Mouse (Mus musculus) gastrocnemius, postnatal 25 days (tissue): ENCODE measurements at regions not wholly inside any gene's neighbourhood (a gene's known extent, or its start where the extent isn't known, plus 50 kb on each side); places are given as distances from the start of the nearest gene placed in this dataset.

ENCODE experiments used
- DNase-seq: peaks from one replicate; pipeline ENCODE4 v3.0.0; 2022

DNA sequence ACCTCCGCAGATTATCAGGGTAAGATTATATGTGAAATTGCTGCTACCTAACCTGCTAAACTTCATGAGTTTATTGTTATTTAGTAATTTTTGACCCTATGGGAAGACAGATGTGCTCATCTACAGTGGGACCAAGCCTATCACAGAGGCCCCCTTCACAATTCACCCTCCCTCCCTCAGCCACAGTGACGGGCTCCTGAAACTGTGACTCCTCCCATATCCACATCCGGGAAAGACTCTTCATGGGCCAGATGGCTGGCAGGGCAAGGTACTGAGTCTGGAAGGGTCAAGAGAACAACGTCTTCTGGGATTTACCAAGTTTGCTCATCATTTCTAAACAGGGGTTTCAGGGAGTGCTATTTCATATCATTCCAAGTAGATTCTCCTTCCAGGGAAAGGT, 84.1 kb upstream of the Irs2 start:
- no peak for DNase-seq

DNA sequence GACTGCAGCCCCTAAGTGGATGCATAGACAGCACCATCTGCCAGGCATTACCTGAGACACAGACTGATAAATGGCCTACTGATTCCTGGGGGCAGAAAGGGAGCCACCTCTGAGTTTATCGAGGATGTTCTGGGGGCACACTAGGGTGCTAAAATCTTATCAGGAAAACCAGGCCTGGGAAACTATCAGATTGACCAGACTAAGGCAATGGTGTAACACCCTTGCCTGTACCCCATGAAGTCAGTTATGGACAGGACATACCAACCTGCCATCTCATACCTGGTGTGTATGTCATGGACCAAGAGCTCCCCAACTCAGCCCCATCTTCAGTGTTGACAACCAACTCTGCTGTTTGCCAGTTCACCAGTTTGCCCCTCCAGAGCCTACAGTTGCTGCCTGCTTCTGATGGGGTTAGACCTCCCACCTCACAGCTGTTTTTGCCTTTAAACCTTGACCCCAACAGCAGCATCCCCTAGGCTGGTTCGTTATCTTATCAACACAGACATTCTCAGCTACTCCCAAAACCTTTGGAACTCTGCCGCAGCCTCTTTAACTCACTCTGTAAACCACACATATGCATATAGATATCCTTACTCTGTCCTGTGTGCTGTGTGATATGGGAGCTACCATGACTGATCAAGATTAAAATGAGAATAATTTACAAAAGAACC, 83.6 kb upstream of the Irs2 start:
- DNase-seq, result no peak

DNA sequence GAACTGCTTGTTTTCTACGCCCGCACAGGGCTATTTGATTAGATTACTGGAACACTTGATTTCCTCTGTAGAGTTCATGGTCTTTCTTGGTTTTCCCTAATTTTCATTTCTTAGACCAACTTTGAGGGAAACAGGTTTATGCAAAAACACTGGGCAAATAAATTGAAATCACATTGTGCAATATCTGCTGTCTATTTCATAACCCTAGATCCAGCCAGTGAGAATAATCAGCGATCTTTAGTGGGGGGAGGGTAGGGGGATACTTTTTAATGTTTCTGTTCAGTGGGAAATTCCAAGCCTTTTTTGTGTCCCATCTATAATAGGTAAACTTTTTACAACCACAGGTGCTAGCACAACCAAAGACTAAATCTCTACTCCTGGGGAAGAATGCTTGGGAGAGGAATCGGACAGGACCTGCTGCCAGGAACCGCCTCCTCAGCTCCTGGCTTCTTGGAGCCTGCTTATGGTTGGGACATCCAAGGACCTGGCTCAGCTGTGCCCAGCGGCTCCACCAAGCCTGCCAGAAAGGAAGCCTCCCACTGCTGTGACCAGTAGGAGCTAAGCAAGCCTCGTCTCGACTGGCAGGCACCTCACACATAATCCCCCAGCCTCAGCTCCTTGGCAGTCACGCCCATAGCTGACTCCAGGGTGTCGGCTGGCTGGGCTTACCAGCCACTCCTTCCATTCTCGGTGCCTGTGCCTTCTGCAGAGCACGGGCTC, 80.8 kb upstream of the Irs2 start:
- peak; percentile 88 for DNase-seq

DNA sequence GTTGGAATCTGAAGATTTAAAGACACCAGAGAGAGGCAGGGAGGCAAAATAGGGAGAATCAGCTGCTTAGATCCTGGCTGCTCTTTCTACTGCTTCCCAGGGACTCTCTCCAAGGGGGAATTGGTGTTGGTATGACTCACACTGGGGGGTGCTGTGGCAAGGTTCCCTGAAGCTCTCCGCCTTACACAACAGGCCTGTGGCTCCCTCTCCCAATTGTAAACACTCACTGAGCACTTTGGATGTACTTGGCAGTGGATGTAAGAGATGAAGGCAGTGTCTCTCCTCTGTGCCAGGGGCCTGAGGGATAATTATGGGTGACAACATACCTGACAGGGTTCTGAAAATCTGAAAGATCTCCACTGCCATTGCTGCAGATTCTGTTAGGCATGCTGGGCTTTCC, 77.0 kb upstream of the Irs2 start:
- DNase-seq, result peak; percentile 76

DNA sequence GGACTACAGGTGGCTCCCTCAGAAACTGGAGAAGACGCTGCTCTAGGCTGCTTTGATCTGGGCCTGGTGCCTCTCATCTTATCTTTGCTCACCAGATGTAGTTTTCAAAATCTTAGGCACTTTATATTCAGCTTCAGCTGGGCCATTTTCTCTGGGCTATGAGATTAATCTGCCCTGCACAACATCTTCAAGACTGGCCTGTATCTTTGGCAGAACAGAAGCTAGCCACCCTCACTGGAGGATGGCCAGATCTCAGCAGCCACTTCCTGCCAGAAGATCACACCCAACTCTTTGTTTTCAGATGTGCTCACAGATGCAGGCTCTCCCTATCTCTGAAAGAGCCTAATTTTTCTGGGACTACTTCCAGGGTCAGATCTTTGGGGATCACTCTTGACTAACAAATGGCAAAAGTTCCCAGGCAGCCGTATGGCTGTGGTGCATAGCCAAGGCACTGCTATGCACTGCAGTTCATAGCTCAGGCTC, 75.8 kb upstream of the Irs2 start:
- peak; percentile 64 for DNase-seq

DNA sequence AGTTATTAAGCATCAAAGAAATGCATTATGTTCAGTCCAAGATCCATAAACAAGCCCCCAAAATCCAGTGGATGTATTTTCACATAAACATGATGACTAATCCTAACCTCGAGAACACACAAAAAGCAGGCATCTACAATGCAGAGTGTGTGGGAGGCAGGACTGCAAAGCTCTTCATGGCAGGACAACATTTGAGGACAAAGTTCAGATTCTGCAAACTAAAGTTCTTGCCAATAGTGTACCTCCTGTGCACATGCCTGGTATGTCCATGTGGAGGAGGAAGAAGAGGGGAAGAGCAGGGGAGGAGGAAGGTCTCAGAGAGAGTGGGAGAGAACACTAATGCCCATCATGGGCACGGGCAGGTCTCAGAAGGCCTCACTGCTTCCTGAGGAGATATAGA, 72.6 kb upstream of the Irs2 start:
- no peak for DNase-seq

DNA sequence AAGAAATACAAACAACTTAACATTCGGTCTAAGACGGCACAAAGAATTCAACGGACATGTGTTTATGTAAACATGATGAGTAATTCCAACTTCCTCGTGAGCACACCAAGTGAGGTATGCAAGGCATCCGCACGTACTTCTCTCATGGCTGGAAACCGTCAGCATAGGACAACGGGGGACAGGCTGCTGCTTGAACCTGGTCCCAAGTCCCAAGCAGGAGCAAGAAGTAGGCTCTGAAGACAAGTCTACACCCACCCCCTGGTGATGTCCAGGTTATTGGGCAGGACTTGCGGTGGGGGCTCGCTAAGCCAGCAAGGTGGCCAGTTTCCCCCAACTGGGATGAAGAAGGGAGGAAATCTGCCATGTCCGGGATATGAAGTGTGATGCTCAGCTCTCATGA, 71.5 kb upstream of the Irs2 start:
- no peak for DNase-seq

DNA sequence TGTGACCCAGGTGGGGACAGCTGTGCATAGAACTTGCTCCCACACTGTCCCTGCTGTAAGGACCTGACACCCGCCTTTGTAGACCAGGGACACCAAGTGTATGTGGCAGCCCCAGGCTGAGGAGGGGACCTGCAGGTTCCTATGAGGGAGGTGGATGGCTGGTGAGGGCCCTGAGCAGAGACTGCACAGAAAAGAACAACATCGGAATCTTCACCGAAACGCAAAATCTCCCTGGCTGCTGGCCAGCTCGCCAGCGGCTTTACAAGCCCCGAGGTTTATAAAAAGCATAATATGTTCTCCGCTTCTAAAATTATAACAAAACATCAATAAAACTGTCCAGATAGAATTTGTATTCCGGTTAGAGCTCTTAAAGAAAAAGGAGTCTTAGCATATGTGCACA, 68.9 kb upstream of the Irs2 start:
- no peak for DNase-seq

DNA sequence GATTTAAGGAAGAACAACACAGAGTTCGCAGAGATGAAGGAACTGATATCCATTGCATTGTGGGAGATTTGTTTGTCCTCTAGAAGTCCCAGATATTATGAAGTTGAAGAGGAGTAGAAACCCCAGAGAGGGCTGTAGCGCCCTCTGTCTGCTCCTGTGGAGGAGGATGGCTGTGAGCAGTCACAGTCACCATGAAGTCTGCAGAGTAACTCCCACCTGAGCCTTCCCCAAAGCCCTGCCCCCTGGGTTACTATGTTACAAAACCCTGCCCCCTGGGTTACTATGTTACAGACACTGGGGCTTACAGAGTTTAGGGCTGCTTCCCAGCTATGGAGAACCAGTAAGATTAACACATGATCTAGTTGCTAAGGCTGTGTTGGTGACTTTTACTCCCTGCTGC, 62.9 kb upstream of the Irs2 start:
- DNase-seq, result no peak

DNA sequence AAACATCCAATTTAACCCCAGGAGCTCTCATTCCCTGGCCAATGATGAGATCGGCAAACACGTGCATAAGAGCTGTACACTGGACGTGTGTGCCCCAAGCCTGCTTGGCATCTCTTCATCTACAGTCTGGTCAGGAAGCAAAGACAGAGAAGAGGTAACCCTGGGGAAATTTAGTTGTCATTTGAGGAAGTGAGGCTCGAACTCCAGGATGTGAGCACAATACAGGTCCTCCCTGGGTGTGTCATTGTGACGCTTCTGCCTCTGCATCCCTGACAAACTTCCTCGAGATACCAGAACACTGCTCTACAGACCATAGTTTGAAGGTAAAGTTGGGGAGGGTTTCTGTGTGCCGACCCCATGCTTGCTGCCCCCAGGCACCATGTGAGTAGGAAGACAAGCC, 59.2 kb upstream of the Irs2 start:
- DNase-seq, result no peak

DNA sequence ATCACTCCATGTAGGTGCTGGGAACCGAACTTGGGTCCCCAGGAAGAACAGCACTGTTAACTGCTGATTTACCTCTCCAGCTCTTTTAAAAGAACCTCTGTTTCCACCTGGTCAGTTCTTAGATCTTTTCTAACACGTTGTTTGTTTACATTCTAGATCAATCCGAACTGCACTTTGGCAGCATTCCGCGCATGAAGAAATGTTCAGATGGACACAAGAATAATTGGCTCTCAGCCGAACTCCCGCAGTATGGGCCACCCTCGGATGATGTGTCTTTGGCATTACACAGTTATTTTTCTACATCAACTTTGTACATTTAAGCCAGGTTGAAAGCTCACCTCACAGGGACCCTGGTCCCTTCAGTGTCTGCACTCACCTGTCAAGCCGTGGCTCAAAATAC, 57.7 kb upstream of the Irs2 start:
- no peak for DNase-seq

DNA sequence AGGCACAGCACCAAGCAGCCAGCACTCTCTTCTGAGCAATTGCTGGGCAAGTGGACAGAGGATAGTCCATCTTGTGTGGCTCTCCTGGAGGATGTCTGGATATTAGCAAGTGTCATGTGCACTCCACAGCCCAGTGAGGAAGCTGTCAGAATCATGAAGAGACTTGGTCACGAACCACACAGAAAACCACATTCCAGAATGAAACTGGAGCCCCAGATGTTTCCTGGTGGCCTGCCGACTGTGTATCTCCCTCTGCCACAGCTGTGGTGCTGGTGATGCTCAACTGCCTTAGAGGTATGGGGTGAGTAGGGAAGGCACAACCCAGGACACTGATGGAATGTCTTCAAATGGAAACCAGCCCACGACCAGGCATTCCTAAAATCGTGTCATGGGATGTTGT, 57.0 kb upstream of the Irs2 start:
- no peak for DNase-seq

DNA sequence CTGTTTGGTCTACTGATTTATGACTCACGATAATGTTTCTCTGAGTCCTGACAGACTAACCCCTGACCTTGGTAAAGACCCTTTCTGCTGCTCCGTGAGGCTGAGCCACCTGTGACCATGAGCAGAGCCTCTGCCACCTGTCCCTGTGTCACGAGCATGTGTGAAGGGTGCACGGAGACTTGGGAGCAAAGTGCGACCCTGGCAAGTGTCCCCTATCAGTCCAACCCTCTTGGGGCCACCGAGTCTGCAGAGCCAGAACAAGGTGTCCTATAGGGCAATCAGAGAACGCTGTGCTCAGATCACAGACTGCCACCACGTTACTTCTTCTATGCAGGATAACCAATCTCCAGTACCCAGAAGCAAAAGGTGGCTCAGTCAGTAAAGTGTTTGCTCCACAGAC, 54.8 kb upstream of the Irs2 start:
- DNase-seq, result no peak

DNA sequence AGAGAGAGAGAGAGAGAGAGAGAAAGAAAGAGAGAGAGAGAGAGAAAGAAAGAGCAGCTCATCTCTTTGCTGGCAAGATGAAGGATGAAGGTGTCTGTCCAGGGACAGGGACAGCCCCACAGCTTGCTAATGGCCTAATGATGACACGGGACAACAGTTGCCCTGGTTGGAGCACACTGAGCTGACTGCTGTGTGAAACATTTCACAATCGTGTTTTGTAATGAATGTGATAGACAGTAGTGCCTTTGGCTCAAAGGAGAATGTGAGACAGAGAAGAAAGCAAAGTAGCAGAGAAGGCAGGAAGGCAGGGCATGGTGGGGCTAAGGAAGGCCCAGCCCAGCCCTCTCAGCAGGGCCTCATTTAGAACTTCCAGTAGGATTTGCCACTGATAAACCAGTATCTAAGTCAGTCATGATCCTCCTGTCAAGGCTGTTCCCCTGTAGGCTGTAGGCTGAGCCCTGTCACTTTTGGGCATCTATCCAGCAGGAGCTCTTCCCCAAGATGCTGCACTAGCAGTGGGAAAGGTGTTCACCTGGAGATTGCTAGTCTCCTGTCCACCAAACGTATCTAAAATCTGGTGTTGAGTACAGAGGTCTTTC, 54.2 kb upstream of the Irs2 start:
- no peak for DNase-seq

DNA sequence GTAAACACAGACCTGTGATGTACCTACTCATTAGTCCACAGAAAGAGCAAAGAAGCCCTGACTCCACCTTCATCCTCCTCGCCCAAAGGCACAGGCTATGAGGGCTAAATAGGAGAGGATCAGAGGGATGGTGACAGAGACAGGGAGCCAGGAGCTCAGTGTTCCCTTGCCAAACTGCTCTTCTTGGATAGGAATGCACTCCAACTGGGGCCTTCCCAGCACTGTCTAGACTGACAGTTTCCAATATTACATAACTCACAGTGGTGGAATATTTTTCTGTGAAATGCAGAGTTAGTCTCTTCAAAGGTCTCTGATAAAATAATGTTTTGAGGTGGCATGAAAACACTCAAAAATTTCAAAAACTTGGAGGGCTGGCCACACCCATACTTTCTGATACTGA, 53.5 kb upstream of the Irs2 start:
- DNase-seq, result peak; percentile 21

DNA sequence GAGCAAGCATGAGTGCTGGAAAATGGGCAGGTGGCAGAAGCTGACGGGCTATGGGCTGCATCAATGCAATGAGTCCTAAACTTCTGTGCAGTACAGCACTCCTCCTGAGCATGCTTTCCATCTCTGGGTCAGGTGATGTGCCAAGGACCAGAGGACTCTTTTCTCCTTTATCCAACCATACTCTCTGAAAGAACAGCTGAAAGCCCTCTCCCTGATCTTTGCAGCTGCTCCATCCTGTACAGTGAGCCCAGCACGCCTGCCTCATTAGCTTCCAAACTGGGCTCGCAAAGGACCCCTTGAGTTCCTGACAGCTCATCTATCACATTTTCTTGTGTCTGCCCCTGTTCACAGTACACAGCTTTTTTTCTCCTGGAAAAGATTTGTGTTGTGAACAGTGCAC, 52.3 kb upstream of the Irs2 start:
- DNase-seq, result no peak

DNA sequence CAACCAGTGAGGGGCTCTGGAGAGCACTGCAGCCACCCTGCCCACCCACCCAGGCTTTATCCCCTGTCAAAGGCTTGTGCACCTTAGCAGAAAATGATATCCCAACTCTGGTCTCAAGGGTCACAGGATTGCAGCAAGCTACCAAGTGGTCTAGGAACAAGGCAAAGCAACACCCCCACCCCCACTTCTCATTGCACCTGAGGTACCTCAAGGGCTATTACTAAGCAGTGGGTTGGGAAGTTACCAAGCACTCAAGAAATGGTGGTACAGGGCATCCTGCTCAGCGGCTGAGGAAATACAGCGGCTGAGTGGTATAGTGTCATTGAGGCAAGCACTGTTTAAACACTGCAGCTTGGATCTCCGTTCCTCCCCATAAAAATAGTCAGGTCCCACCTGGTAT, 50.1 kb upstream of the Irs2 start:
- no peak for DNase-seq
